Mouse (Mus musculus) intestine, embryonic 15.5 days (tissue): ENCODE data around the gene RPS10-NUDT3. TPM values are rescaled to one million over a fixed set of nuclear protein-coding genes. Genes with fewer than 3 reads are reported as not detected.

Experiments
- ATAC-seq: fragments of 200-750 bp; cut with Nextera tagmentation; 2 replicates; pipeline ENCODE4 v1.8.0; 2017; ENCODE audit warnings: moderate TSS enrichment, moderate library complexity
- H3K27ac ChIP-seq: fragments of 300-500 bp; sonication (generic); 2 replicates; pipeline ENCODE4 v1.5.1; 2015; ENCODE audit warnings: mild to moderate bottlenecking, inconsistent platforms
- H3K27me3 ChIP-seq: fragments of 300-500 bp; sonication (generic); replicated peaks from 2 replicates; pipeline ENCODE4 v1.6.1; 2015; ENCODE audit warnings: inconsistent platforms
- H3K36me3 ChIP-seq: fragments of 300-500 bp; sonication (generic); 2 replicates; pipeline ENCODE4 v1.6.1; 2015; ENCODE audit warnings: inconsistent platforms
- H3K4me1 ChIP-seq: fragments of 300-500 bp; sonication (generic); replicated peaks from 2 replicates; pipeline ENCODE4 v1.6.1; 2015; ENCODE audit warnings: inconsistent platforms
- H3K4me2 ChIP-seq: fragments of 300-500 bp; sonication (generic); replicated peaks from 2 replicates; pipeline ENCODE4 v1.6.1; 2015; ENCODE audit warnings: mild to moderate bottlenecking, inconsistent platforms
- H3K4me3 ChIP-seq: fragments of 300-500 bp; sonication (generic); replicated peaks from 2 replicates; pipeline ENCODE4 v1.5.1; 2015; ENCODE audit warnings: inconsistent platforms
- H3K9ac ChIP-seq: fragments of 300-500 bp; sonication (generic); 2 replicates; pipeline ENCODE4 v1.6.1; 2015; ENCODE audit warnings: inconsistent platforms
- H3K9me3 ChIP-seq: fragments of 300-500 bp; sonication (generic); 2 replicates; pipeline ENCODE4 v1.6.1; 2016; ENCODE audit warnings: inconsistent platforms
- WGBS: fragments of 180-500 bp; shearing (Covaris S2); methylation state at CpG from one replicate; pipeline ENCODE4 v1.1.7; 2015; 5-methylcytosine and 5-hydroxymethylcytosine counted together
- polyA plus RNA-seq: library from polyadenylated mRNA; unstranded; fragments of >200 nt; fragmentation: Nextera tagmentation; extraction: Ambion mirVana; gene quantifications from 2 replicates; pipeline ENCODE4 v1.2.1, GENCODE M21; 2015

RPS10-NUDT3 gene
- polyA plus RNA-seq, 1 experiment from 2014 or later = not detected

GRCm38 (mm10) chr17:27534718-27535117 lies 100.3 kb downstream of the RPS10-NUDT3 start:
- Histone ChIP-seq H3K27me3 (no peaks in the 10 kb centered on the region), H3K4me2 (no peak overlapping the region), H3K4me3 (no peak overlapping the region), H3K9ac (no peak overlapping the region), H3K36me3 (no peaks in the 10 kb centered on the region), H3K4me1 (no peaks in the 10 kb centered on the region; the same call in 1 of the 2 replicates), H3K27ac (no peak overlapping the region), H3K9me3 (no peaks in the 10 kb centered on the region)
- peak; percentile 53; the same call in 1 of the 2 replicates for ATAC-seq
- WGBS = 4% methylated on average over 10 of the region's 10 CpGs

- Histone ChIP-seq H3K27ac (no peak overlapping the region), H3K27me3 (no peaks in the 10 kb centered on the region), H3K4me2 (no peak overlapping the region), H3K9ac (no peak overlapping the region), H3K4me3 (no peak overlapping the region), H3K36me3 (no peaks in the 10 kb centered on the region), H3K9me3 (no peaks in the 10 kb centered on the region), H3K4me1 (no peaks in the 10 kb centered on the region; the same call in 1 of the 2 replicates)
- no peak for ATAC-seq
- WGBS = 90% methylated on average over 3 of the region's 3 CpGs
These were observed 101.7 kb downstream of the RPS10-NUDT3 start for GRCm38 (mm10) chr17:27533354-27533753.

- Histone ChIP-seq H3K36me3 (no peaks in the 10 kb centered on the region), H3K4me3 (no peak overlapping the region), H3K27me3 (no peaks in the 10 kb centered on the region), H3K27ac (no peak overlapping the region), H3K9me3 (no peaks in the 10 kb centered on the region), H3K4me2 (no peak overlapping the region), H3K4me1 (no peaks in the 10 kb centered on the region; the same call in 1 of the 2 replicates), H3K9ac (no peak overlapping the region)
- WGBS = 83% methylated on average over 8 of the region's 8 CpGs
- no peak for ATAC-seq
These were observed 102.9 kb downstream of the RPS10-NUDT3 start for GRCm38 (mm10) chr17:27532095-27532494.

Other genes with a start within 250 kb of the RPS10-NUDT3 start
- gene Grm4, start 113.8 kb downstream of the RPS10-NUDT3 start, polyA plus RNA-seq = 0.28 and 0.29 TPM in 2 replicates
- gene Hmga1, start 78.7 kb downstream of the RPS10-NUDT3 start, polyA plus RNA-seq = 298 and 307 TPM in 2 replicates
- 29.7 and 38.2 TPM in 2 replicates for gene AI413582, start 69.5 kb downstream of the RPS10-NUDT3 start, polyA plus RNA-seq
- 71.2 and 71.7 TPM in 2 replicates for gene Nudt3, start 11.7 kb downstream of the RPS10-NUDT3 start, polyA plus RNA-seq
- 973 and 1,022 TPM in 2 replicates for gene Rps10, start 1.4 kb upstream of the RPS10-NUDT3 start, polyA plus RNA-seq
- gene Pacsin1, start 20.3 kb upstream of the RPS10-NUDT3 start, polyA plus RNA-seq = 2.6 and 2.7 TPM in 2 replicates
- gene Spdef, start 93.7 kb upstream of the RPS10-NUDT3 start, polyA plus RNA-seq = 14.1 and 17.1 TPM in 2 replicates
- gene D17Wsu92e, start 185.4 kb upstream of the RPS10-NUDT3 start, polyA plus RNA-seq = 19.0 and 22.1 TPM in 2 replicates
- gene Snrpc, start 202.9 kb upstream of the RPS10-NUDT3 start, polyA plus RNA-seq = 250 and 266 TPM in 2 replicates
- 3.9 and 4.1 TPM in 2 replicates for gene Uhrf1bp1, start 221.2 kb upstream of the RPS10-NUDT3 start, polyA plus RNA-seq